Mouse (Mus musculus): ENCODE measurements at regions not wholly inside any gene's neighbourhood (a gene's known extent, or its start where the extent isn't known, plus 50 kb on each side); places are given as distances from the start of the nearest gene placed in this dataset.

GRCm38 (mm10) chr13:30085446-30085845 lies 50.8 kb upstream of the Mboat1 start:
- peak in 1 of 2 experiments; percentile 32 for DNase-seq

- peak; percentile 95 to 96 for DNase-seq
These were observed 51.3 kb upstream of the Mboat1 start for GRCm38 (mm10) chr13:30085005-30085404.

- peak in 1 of 2 experiments; percentile 34 for DNase-seq
These were observed 51.9 kb upstream of the Mboat1 start for GRCm38 (mm10) chr13:30084386-30084785.

GRCm38 (mm10) chr13:30083949-30084348 lies 52.3 kb upstream of the Mboat1 start:
- no peak for DNase-seq

- no peak for DNase-seq
These were observed 53.5 kb upstream of the Mboat1 start for GRCm38 (mm10) chr13:30082761-30083160.

GRCm38 (mm10) chr13:30080705-30081474 lies 55.4 kb upstream of the Mboat1 start:
- DNase-seq, result no peak

GRCm38 (mm10) chr13:30074517-30075064 lies 61.7 kb upstream of the Mboat1 start:
- no peak for DNase-seq

GRCm38 (mm10) chr13:30074069-30074468 lies 62.2 kb upstream of the Mboat1 start:
- no peak for DNase-seq

- no peak for DNase-seq
These were observed 66.9 kb upstream of the Mboat1 start for GRCm38 (mm10) chr13:30069397-30069796.

- peak; percentile 45 to 63 for DNase-seq
These were observed 68.5 kb upstream of the Mboat1 start for GRCm38 (mm10) chr13:30067581-30068375.

- DNase-seq, result no peak
These were observed 70.8 kb upstream of the Mboat1 start for GRCm38 (mm10) chr13:30065520-30065919.

- no peak for DNase-seq
These were observed 72.5 kb upstream of the Mboat1 start for GRCm38 (mm10) chr13:30063741-30064140.

GRCm38 (mm10) chr13:30062285-30062684 lies 74.0 kb upstream of the Mboat1 start:
- no peak for DNase-seq

- DNase-seq, result peak; percentile 78 to 81
These were observed 69.3 kb upstream of the E2f3 start for GRCm38 (mm10) chr13:30055141-30055645.

- DNase-seq, result peak; percentile 76 to 82
These were observed 66.2 kb upstream of the E2f3 start for GRCm38 (mm10) chr13:30051891-30052550.

- DNase-seq, result no peak
These were observed 65.1 kb upstream of the E2f3 start for GRCm38 (mm10) chr13:30050745-30051508.

- no peak for DNase-seq
These were observed 62.5 kb upstream of the E2f3 start for GRCm38 (mm10) chr13:30048260-30048859.

GRCm38 (mm10) chr13:30046504-30047169 lies 60.8 kb upstream of the E2f3 start:
- DNase-seq, result no peak

GRCm38 (mm10) chr13:30046061-30046460 lies 60.2 kb upstream of the E2f3 start:
- no peak for DNase-seq

- DNase-seq, result peak in 1 of 2 experiments; percentile 58
These were observed 59.4 kb upstream of the E2f3 start for GRCm38 (mm10) chr13:30045225-30045624.

GRCm38 (mm10) chr13:30044790-30045189 lies 58.9 kb upstream of the E2f3 start:
- DNase-seq, result no peak

Data from cerebellum, postnatal 14 days (tissue).